Mouse (Mus musculus) CH12.LX (cell line): ENCODE measurements around the gene Zfyve16. TPM values are rescaled to one million over a fixed set of nuclear protein-coding genes. Genes with fewer than 3 reads are reported as not detected.

Experiments
- DNase-seq: peaks from one replicate; pipeline ENCODE4 v3.0.0-alpha.2; 2013; ENCODE audit errors: extremely low read depth
- H3K27ac ChIP-seq: 2 replicates; pipeline ENCODE4 v1.5.1; 2012; ENCODE audit warnings: low read depth, mild to moderate bottlenecking, control low read depth, moderate library complexity; ENCODE audit not compliant: insufficient read depth
- H3K27me3 ChIP-seq: replicated peaks from 2 replicates; pipeline ENCODE3; 2012; ENCODE audit warnings: inconsistent platforms
- H3K36me3 ChIP-seq, 2 experiments: replicated peaks in 1 of 2; 2 replicates each; pipeline versions ENCODE3 to v1.6.1; 2012; ENCODE audit warnings: inconsistent platforms in 1 of 2, low read length in 1 of 2, mild to moderate bottlenecking in 1 of 2, mixed read lengths in 1 of 2, moderate library complexity in 1 of 2; ENCODE audit not compliant: control insufficient read depth in 1 of 2, insufficient read depth in 1 of 2
- H3K4me1 ChIP-seq, 2 experiments: 2 replicates each; pipeline ENCODE4 v1.6.1; 2012; ENCODE audit warnings: inconsistent platforms in 1 of 2, moderate library complexity in 1 of 2; ENCODE audit not compliant: insufficient read depth in 2 of 2, control insufficient read depth in 1 of 2
- H3K4me2 ChIP-seq: 2 replicates; pipeline ENCODE4 v1.6.1; 2012; ENCODE audit warnings: low read depth, mild to moderate bottlenecking, control low read depth; ENCODE audit not compliant: poor library complexity, insufficient read depth, severe bottlenecking
- H3K4me3 ChIP-seq, 3 experiments: fragments of 150-350 bp in 1 of 3; sonication (generic) in 1 of 3; replicated peaks in 1 of 3; 2 replicates each; pipeline versions ENCODE3 to v1.5.1; 2011 to 2012; ENCODE audit warnings: low read depth in 2 of 3, low read length in 2 of 3, mild to moderate bottlenecking in 2 of 3, moderate library complexity in 2 of 3, control low read depth in 1 of 3, improper control_type of control experiment in 1 of 3, inconsistent platforms in 1 of 3, mixed read lengths in 1 of 3; ENCODE audit not compliant: poor library complexity in 1 of 3
- H3K79me2 ChIP-seq: replicated peaks from 2 replicates; pipeline ENCODE4 v1.6.1; 2012; ENCODE audit warnings: mild to moderate bottlenecking, moderate library complexity; ENCODE audit not compliant: control insufficient read depth, poor library complexity, insufficient read depth, severe bottlenecking; ENCODE audit errors: extremely low read depth
- H3K9ac ChIP-seq: 2 replicates; pipeline ENCODE4 v1.6.1; 2012; ENCODE audit warnings: low read depth, mild to moderate bottlenecking, control low read depth, moderate library complexity; ENCODE audit not compliant: insufficient read depth
- H3K9me3 ChIP-seq: replicated peaks from 2 replicates; pipeline ENCODE3; 2012; ENCODE audit warnings: low read length, inconsistent platforms, mixed read lengths
- CHD1 ChIP-seq: IDR thresholded peaks from 2 replicates; pipeline ENCODE4 v1.6.1; 2012; ENCODE audit warnings: low read depth, low read length, improper control_type of control experiment, inconsistent platforms
- CTCF ChIP-seq, 2 experiments: IDR thresholded peaks in 1 of 2; conservative IDR thresholded peaks in 1 of 2; 2 replicates each; pipeline ENCODE4 v1.5.1; 2011 to 2012; ENCODE audit warnings: low read depth in 2 of 2, low read length in 2 of 2, improper control_type of control experiment in 1 of 2, inconsistent platforms in 1 of 2, mild to moderate bottlenecking in 1 of 2, moderate library complexity in 1 of 2
- E2F4 ChIP-seq: IDR thresholded peaks from 2 replicates; pipeline ENCODE4 v1.6.1; 2011; ENCODE audit warnings: low read depth, low read length, improper control_type of control experiment; ENCODE audit not compliant: insufficient replicate concordance
- ELF1 ChIP-seq: IDR thresholded peaks from 2 replicates; pipeline ENCODE4 v1.6.1; 2014; ENCODE audit warnings: low read depth, mild to moderate bottlenecking, inconsistent platforms, low read length, improper control_type of control experiment
- HCFC1 ChIP-seq: IDR thresholded peaks from 2 replicates; pipeline ENCODE4 v1.6.1; 2012; ENCODE audit warnings: low read depth, mild to moderate bottlenecking, inconsistent platforms, low read length, improper control_type of control experiment
- KAT2A ChIP-seq: IDR thresholded peaks from 2 replicates; pipeline ENCODE4 v1.6.1; 2012; ENCODE audit warnings: low read length, improper control_type of control experiment, inconsistent platforms; ENCODE audit not compliant: insufficient replicate concordance
- MAZ ChIP-seq: IDR thresholded peaks from 2 replicates; pipeline ENCODE4 v1.6.1; 2012; ENCODE audit warnings: low read depth, mild to moderate bottlenecking, inconsistent platforms, low read length, improper control_type of control experiment, moderate library complexity
- MEF2A ChIP-seq: IDR thresholded peaks from 2 replicates; pipeline ENCODE4 v1.6.1; 2014; ENCODE audit warnings: low read depth, mild to moderate bottlenecking, inconsistent platforms, low read length, improper control_type of control experiment, borderline replicate concordance
- MXI1 ChIP-seq: IDR thresholded peaks from 2 replicates; pipeline ENCODE4 v1.6.1; 2011; ENCODE audit warnings: mild to moderate bottlenecking, low read depth, low read length, improper control_type of control experiment
- MYC ChIP-seq: IDR thresholded peaks from 2 replicates; pipeline ENCODE4 v1.6.1; 2011; ENCODE audit warnings: low read depth, mild to moderate bottlenecking, improper control_type of control experiment, low read length
- POLR2A ChIP-seq: IDR thresholded peaks from 2 replicates; pipeline ENCODE4 v1.6.1; 2011; ENCODE audit warnings: low read depth, mild to moderate bottlenecking, improper control_type of control experiment, low read length
- POLR2AphosphoS2 ChIP-seq: IDR thresholded peaks from 2 replicates; pipeline ENCODE4 v1.6.1; 2011; ENCODE audit warnings: low read depth, low read length, improper control_type of control experiment
- RAD21 ChIP-seq: IDR thresholded peaks from 2 replicates; pipeline ENCODE4 v1.6.1; 2011; ENCODE audit warnings: low read depth, mild to moderate bottlenecking, low read length, improper control_type of control experiment, moderate library complexity
- RCOR1 ChIP-seq: conservative IDR thresholded peaks from 2 replicates; pipeline ENCODE4 v1.6.1; 2012; ENCODE audit warnings: low read depth, mild to moderate bottlenecking, inconsistent platforms, low read length, improper control_type of control experiment
- SIN3A ChIP-seq: IDR thresholded peaks from 2 replicates; pipeline ENCODE4 v1.6.1; 2012; ENCODE audit warnings: low read length, improper control_type of control experiment, inconsistent platforms
- TCF12 ChIP-seq: IDR thresholded peaks from 2 replicates; pipeline ENCODE4 v1.6.1; 2014; ENCODE audit warnings: low read depth, mild to moderate bottlenecking, inconsistent platforms, low read length, improper control_type of control experiment
- UBTF ChIP-seq: IDR thresholded peaks from 2 replicates; pipeline ENCODE4 v1.6.1; 2012; ENCODE audit warnings: low read depth, mild to moderate bottlenecking, inconsistent platforms, low read length, improper control_type of control experiment, moderate library complexity
- USF1 ChIP-seq: IDR thresholded peaks from 2 replicates; pipeline ENCODE4 v1.6.1; 2014; ENCODE audit warnings: low read depth, mild to moderate bottlenecking, inconsistent platforms, low read length, improper control_type of control experiment
- ZKSCAN1 ChIP-seq: IDR thresholded peaks from 2 replicates; pipeline ENCODE4 v1.6.1; 2012; ENCODE audit warnings: low read depth, inconsistent platforms, low read length, improper control_type of control experiment, borderline replicate concordance
- ZNF384 ChIP-seq: IDR thresholded peaks from 2 replicates; pipeline ENCODE4 v1.6.1; 2012; ENCODE audit warnings: low read depth, low read length, improper control_type of control experiment, inconsistent platforms
- dilution Hi-C: fragments of 300-500 bp; cut with MboI; formaldehyde crosslinking; loops from 2 replicates; pipeline ENCODE4 v1.14.3; 2020; ENCODE audit warnings: low sequenced_read_pairs; ENCODE audit not compliant: extremely low pct_unique_long_range_greater_than_20kb, extremely low pct_ligation_motif_present
- in situ Hi-C: fragments of 300-500 bp; cut with MboI; formaldehyde crosslinking; loops from 3 replicates; pipeline ENCODE4 v1.14.3; 2019; ENCODE audit warnings: low sequenced_read_pairs, low pct_ligation_motif_present, low pct_unique_long_range_greater_than_20kb, mixed read lengths
- polyA plus RNA-seq: library from polyadenylated mRNA; unstranded; fragments of >175 nt; gene quantifications from 2 replicates; pipeline ENCODE4 v1.2.1, GENCODE M21; 2012; ENCODE audit warnings: low read depth; ENCODE audit not compliant: insufficient read length
- total RNA-seq, 2 experiments: library from RNA; depleted of rRNA; stranded (reverse); fragments of 300-350 nt in 1 of 2; fragments of >200 nt in 1 of 2; gene quantifications; 2 replicates each; pipeline ENCODE4 v1.2.3; 2012 to 2014

Gene Zfyve16
- total and polyA plus RNA-seq, 3 experiments: 4.3 to 8.5 (median 8.0) TPM

- TF ChIP-seq TCF12 (no peak), ZKSCAN1 (no peak)
- DNase-seq: no peak
- Histone ChIP-seq H3K79me2 (no peaks in the 10 kb centered on the region), H3K9me3 (no peaks in the 10 kb centered on the region), H3K4me3 (no peak overlapping the region), H3K9ac (no peak overlapping the region), H3K4me2 (no peak overlapping the region), H3K27me3 (no peaks in the 10 kb centered on the region), H3K4me1 (no peaks in the 10 kb centered on the region), H3K36me3 (peaks cover 0 to 9% of the 10 kb centered on the region in 2 experiments), H3K27ac (no peak overlapping the region)
- in situ Hi-C loops: no loop called here
- dilution Hi-C loops: no loop called here
These were observed 60.5 kb downstream of the Zfyve16 start for GRCm38 (mm10) chr13:92470151-92470550.

GRCm38 (mm10) chr13:92469381-92469780 is 61.3 kb downstream of the Zfyve16 start:
- dilution Hi-C loops (no loop called here), in situ Hi-C loops (no loop called here)
- no peaks in the 10 kb centered on the region for H3K4me1 ChIP-seq
- no peak for DNase-seq
- H3K27me3 ChIP-seq: no peaks in the 10 kb centered on the region
- no peak overlapping the region for H3K27ac ChIP-seq
- no peaks in the 10 kb centered on the region for H3K79me2 ChIP-seq
- H3K4me3 ChIP-seq: no peak overlapping the region
- no peaks in the 10 kb centered on the region for H3K9me3 ChIP-seq
- H3K9ac ChIP-seq: no peak overlapping the region
- no peak overlapping the region for H3K4me2 ChIP-seq
- peaks cover 0 to 9% of the 10 kb centered on the region in 2 experiments for H3K36me3 ChIP-seq
- TF ChIP-seq HCFC1 (no peak), POLR2AphosphoS2 (no peak), MEF2A (no peak), KAT2A (no peak), SIN3A (no peak), RCOR1 (no peak), UBTF (no peak), RAD21 (no peak), POLR2A (no peak), E2F4 (no peak), ZKSCAN1 (no peak), MYC (no peak), CTCF (conservative IDR thresholded peaks at IDR 0.05 in 1 of 2, IDR thresholded peaks at IDR 0.05 in 1 of 2; ENCODE audit: low read depth in 2 of 2, low read length in 2 of 2) (no peak), MXI1 (no peak), CHD1 (no peak), ELF1 (no peak), MAZ (no peak), USF1 (no peak), ZNF384 (no peak)
- TF ChIP-seq, all 38 proteins: peak for 0
